Mouse (Mus musculus): Measurements from ENCODE around the gene Prr30. TPM values are rescaled to one million over a fixed set of nuclear protein-coding genes. Genes with fewer than 3 reads are reported as not detected.
"Not testable (repeated sequence)": the region's sequence is repeated elsewhere in the genome, so short reads cannot be mapped to it uniquely, and the experiment has no call there.

The Prr30 gene
- not detected in 2 replicates for polyA plus RNA-seq (2014; fragmentation: Nextera tagmentation; extraction: Ambion mirVana)

GRCm38 (mm10) chr14:101200230-101200629 is at the start of gene Prr30:
TSS of gene Prr30 (minus strand) at chr14:101200330.
- H3K36me3 ChIP-seq (ENCODE audit: control insufficient read depth, insufficient read depth, low read length): no peaks in the 10 kb centered on the region
- no peaks in the 10 kb centered on the region for H3K9me3 ChIP-seq (ENCODE audit: control insufficient read depth, low read length)
- 66% methylated on average over 4 of the region's 4 CpGs for WGBS
- no peaks in the 10 kb centered on the region for H3K4me1 ChIP-seq (replicated peaks; ENCODE audit: control insufficient read depth, insufficient read depth, low read length)
- H3K27me3 ChIP-seq (replicated peaks; ENCODE audit: control insufficient read depth, insufficient read depth, low read length): no peaks in the 10 kb centered on the region
- H3K27ac ChIP-seq (ENCODE audit: low read depth): no peak within 1 kb of the TSS
- no peak within 1 kb of the TSS for H3K9ac ChIP-seq (ENCODE audit: low read length)
- DNase-seq (ENCODE audit: low spot score): no peak
- no peak within 1 kb of the TSS for H3K4me2 ChIP-seq (ENCODE audit: low read length)
- H3K4me3 ChIP-seq (ENCODE audit: low read depth, low read length): no peak within 1 kb of the TSS
- no peak for ATAC-seq (replicated peaks; ENCODE audit: low FRiP score, low TSS enrichment, low read depth)

- Histone ChIP-seq H3K36me3 (ENCODE audit: control insufficient read depth, insufficient read depth, low read length) (no peaks in the 10 kb centered on the region), H3K9ac (ENCODE audit: low read length) (no peak overlapping the region), H3K4me2 (ENCODE audit: low read length) (no peak overlapping the region), H3K27ac (ENCODE audit: low read depth) (no peak overlapping the region), H3K27me3 (replicated peaks; ENCODE audit: control insufficient read depth, insufficient read depth, low read length) (no peaks in the 10 kb centered on the region), H3K4me1 (replicated peaks; ENCODE audit: control insufficient read depth, insufficient read depth, low read length) (no peaks in the 10 kb centered on the region), H3K9me3 (ENCODE audit: control insufficient read depth, low read length) (no peaks in the 10 kb centered on the region), H3K4me3 (ENCODE audit: low read depth, low read length) (no peak overlapping the region)
- 88% methylated on average over 3 of the region's 3 CpGs for WGBS
- ATAC-seq (replicated peaks; ENCODE audit: low FRiP score, low TSS enrichment, low read depth): no peak
- no peak for DNase-seq (ENCODE audit: low spot score)
Observed at GRCm38 (mm10) chr14:101246793-101247192, 46.7 kb upstream of the Prr30 start.

GRCm38 (mm10) chr14:101245706-101246105 is 45.6 kb upstream of the Prr30 start:
- Histone ChIP-seq H3K4me1 (replicated peaks; ENCODE audit: control insufficient read depth, insufficient read depth, low read length) (no peaks in the 10 kb centered on the region), H3K36me3 (ENCODE audit: control insufficient read depth, insufficient read depth, low read length) (no peaks in the 10 kb centered on the region), H3K4me3 (ENCODE audit: low read depth, low read length) (no peak overlapping the region), H3K9me3 (ENCODE audit: control insufficient read depth, low read length) (no peaks in the 10 kb centered on the region), H3K27me3 (replicated peaks; ENCODE audit: control insufficient read depth, insufficient read depth, low read length) (no peaks in the 10 kb centered on the region), H3K9ac (ENCODE audit: low read length) (no peak overlapping the region), H3K4me2 (ENCODE audit: low read length) (no peak overlapping the region), H3K27ac (ENCODE audit: low read depth) (no peak overlapping the region)
- WGBS: 59% methylated on average over 7 of the region's 7 CpGs
- DNase-seq (ENCODE audit: low spot score) (no peak), ATAC-seq (replicated peaks; ENCODE audit: low FRiP score, low TSS enrichment, low read depth) (no peak)

- not testable (repeated sequence) for H3K27me3 ChIP-seq (replicated peaks; ENCODE audit: control insufficient read depth, insufficient read depth, low read length); H3K4me2 ChIP-seq (ENCODE audit: low read length); DNase-seq (ENCODE audit: low spot score); H3K27ac ChIP-seq (ENCODE audit: low read depth); H3K36me3 ChIP-seq (ENCODE audit: control insufficient read depth, insufficient read depth, low read length); H3K4me1 ChIP-seq (replicated peaks; ENCODE audit: control insufficient read depth, insufficient read depth, low read length); H3K9ac ChIP-seq (ENCODE audit: low read length); ATAC-seq (replicated peaks; ENCODE audit: low FRiP score, low TSS enrichment, low read depth); H3K4me3 ChIP-seq (ENCODE audit: low read depth, low read length); H3K9me3 ChIP-seq (ENCODE audit: control insufficient read depth, low read length)
- WGBS: 65% methylated on average over 3 of the region's 3 CpGs
Observed at GRCm38 (mm10) chr14:101244441-101244840, 44.3 kb upstream of the Prr30 start.

GRCm38 (mm10) chr14:101237965-101238364 is 37.8 kb upstream of the Prr30 start:
- H3K9ac ChIP-seq (ENCODE audit: low read length): no peak overlapping the region
- H3K36me3 ChIP-seq (ENCODE audit: control insufficient read depth, insufficient read depth, low read length): no peaks in the 10 kb centered on the region
- no peaks in the 10 kb centered on the region for H3K27me3 ChIP-seq (replicated peaks; ENCODE audit: control insufficient read depth, insufficient read depth, low read length)
- no peaks in the 10 kb centered on the region; the same call in 1 of the 2 replicates for H3K9me3 ChIP-seq (ENCODE audit: control insufficient read depth, low read length)
- DNase-seq (ENCODE audit: low spot score): no peak
- ATAC-seq (replicated peaks; ENCODE audit: low FRiP score, low TSS enrichment, low read depth): no peak
- H3K4me2 ChIP-seq (ENCODE audit: low read length): no peak overlapping the region
- no peak overlapping the region for H3K4me3 ChIP-seq (ENCODE audit: low read depth, low read length)
- no peaks in the 10 kb centered on the region for H3K4me1 ChIP-seq (replicated peaks; ENCODE audit: control insufficient read depth, insufficient read depth, low read length)
- no peak overlapping the region for H3K27ac ChIP-seq (ENCODE audit: low read depth)
- 83% methylated on average over 1 of the region's 1 CpGs for WGBS

- no peak overlapping the region for H3K9ac ChIP-seq (ENCODE audit: low read length)
- H3K36me3 ChIP-seq (ENCODE audit: control insufficient read depth, insufficient read depth, low read length): no peaks in the 10 kb centered on the region
- no peaks in the 10 kb centered on the region for H3K27me3 ChIP-seq (replicated peaks; ENCODE audit: control insufficient read depth, insufficient read depth, low read length)
- H3K27ac ChIP-seq (ENCODE audit: low read depth): no peak overlapping the region
- H3K9me3 ChIP-seq (ENCODE audit: control insufficient read depth, low read length): no peaks in the 10 kb centered on the region
- ATAC-seq (replicated peaks; ENCODE audit: low FRiP score, low TSS enrichment, low read depth) (no peak), DNase-seq (ENCODE audit: low spot score) (no peak)
- no peak overlapping the region for H3K4me3 ChIP-seq (ENCODE audit: low read depth, low read length)
- WGBS: 75% methylated on average over 4 of the region's 4 CpGs
- H3K4me2 ChIP-seq (ENCODE audit: low read length): no peak overlapping the region
- no peaks in the 10 kb centered on the region for H3K4me1 ChIP-seq (replicated peaks; ENCODE audit: control insufficient read depth, insufficient read depth, low read length)
Observed at GRCm38 (mm10) chr14:101229068-101229467, 28.9 kb upstream of the Prr30 start.

GRCm38 (mm10) chr14:101222319-101222718 is 22.2 kb upstream of the Prr30 start:
- Histone ChIP-seq H3K4me2 (ENCODE audit: low read length) (no peak overlapping the region), H3K27me3 (replicated peaks; ENCODE audit: control insufficient read depth, insufficient read depth, low read length) (no peaks in the 10 kb centered on the region), H3K27ac (ENCODE audit: low read depth) (no peak overlapping the region), H3K4me1 (replicated peaks; ENCODE audit: control insufficient read depth, insufficient read depth, low read length) (no peaks in the 10 kb centered on the region), H3K4me3 (ENCODE audit: low read depth, low read length) (no peak overlapping the region), H3K9ac (ENCODE audit: low read length) (no peak overlapping the region), H3K36me3 (ENCODE audit: control insufficient read depth, insufficient read depth, low read length) (no peaks in the 10 kb centered on the region), H3K9me3 (ENCODE audit: control insufficient read depth, low read length) (no peaks in the 10 kb centered on the region)
- ATAC-seq (replicated peaks; ENCODE audit: low FRiP score, low TSS enrichment, low read depth): no peak
- 49% methylated on average over 8 of the region's 8 CpGs for WGBS
- DNase-seq (ENCODE audit: low spot score): no peak

GRCm38 (mm10) chr14:101172258-101172657 is 27.9 kb downstream of the Prr30 start:
- Histone ChIP-seq H3K4me2 (ENCODE audit: low read length) (no peak overlapping the region), H3K27ac (ENCODE audit: low read depth) (no peak overlapping the region), H3K36me3 (ENCODE audit: control insufficient read depth, insufficient read depth, low read length) (no peaks in the 10 kb centered on the region), H3K27me3 (replicated peaks; ENCODE audit: control insufficient read depth, insufficient read depth, low read length) (no peaks in the 10 kb centered on the region), H3K4me3 (ENCODE audit: low read depth, low read length) (no peak overlapping the region), H3K9me3 (ENCODE audit: control insufficient read depth, low read length) (no peaks in the 10 kb centered on the region), H3K9ac (ENCODE audit: low read length) (no peak overlapping the region), H3K4me1 (replicated peaks; ENCODE audit: control insufficient read depth, insufficient read depth, low read length) (no peaks in the 10 kb centered on the region)
- 86% methylated on average over 4 of the region's 4 CpGs for WGBS
- ATAC-seq (replicated peaks; ENCODE audit: low FRiP score, low TSS enrichment, low read depth) (no peak), DNase-seq (ENCODE audit: low spot score) (no peak)

Data from intestine, embryonic 14.5 days (tissue).